Mouse (Mus musculus): Measurements from ENCODE around the gene Myo5c. TPM values are rescaled to one million over a fixed set of nuclear protein-coding genes. Genes with fewer than 3 reads are reported as not detected.

The Myo5c gene
- polyA plus RNA-seq, 1 experiment from 2014 or later, result 20.1 TPM

DNA sequence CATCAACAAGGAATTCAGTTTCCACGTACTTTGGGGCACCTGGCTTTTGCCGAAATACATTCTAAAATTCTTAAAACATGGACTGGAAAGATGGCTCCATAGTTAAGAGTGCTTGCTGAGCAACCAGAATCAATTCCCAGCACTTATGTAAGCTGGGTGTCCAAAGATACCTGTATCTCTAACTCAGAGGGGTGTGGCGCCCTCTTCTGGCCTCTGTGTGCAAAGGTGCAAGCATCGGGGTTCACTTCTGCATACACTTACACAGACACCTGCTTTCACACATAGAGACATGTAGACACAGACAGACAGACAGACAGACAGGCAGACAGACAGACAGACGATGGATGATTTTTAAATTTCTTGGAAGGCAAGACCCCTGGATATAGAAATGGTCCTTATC is 49.0 kb downstream of the Myo5c start:
- ATAC-seq (no peak), DNase-seq (ENCODE audit: low read depth, low spot score) (no peak)
- no peaks in the 10 kb centered on the region for H3K27me3 ChIP-seq
- no peak for TF ChIP-seq CTCF (IDR thresholded peaks at IDR 0.05)
- POLR2A ChIA-PET, result interaction anchor here (0.8 kb wide), 1 partner anchor 19 kb away, joined by 3 read pairs; no protein-coding TSS in a partner anchor
- in situ Hi-C loops (cut with MboI; ENCODE audit: low pct_unique_long_range_greater_than_20kb), result loop anchor here (10.0 kb wide), 4 partner anchors 154 to 376 kb away; no protein-coding TSS in a partner anchor
- CTCF ChIA-PET, result interaction anchor here (1.1 kb wide), 2 partner anchors 58 to 231 kb away, joined by 3 read pairs; no protein-coding TSS in a partner anchor

DNA sequence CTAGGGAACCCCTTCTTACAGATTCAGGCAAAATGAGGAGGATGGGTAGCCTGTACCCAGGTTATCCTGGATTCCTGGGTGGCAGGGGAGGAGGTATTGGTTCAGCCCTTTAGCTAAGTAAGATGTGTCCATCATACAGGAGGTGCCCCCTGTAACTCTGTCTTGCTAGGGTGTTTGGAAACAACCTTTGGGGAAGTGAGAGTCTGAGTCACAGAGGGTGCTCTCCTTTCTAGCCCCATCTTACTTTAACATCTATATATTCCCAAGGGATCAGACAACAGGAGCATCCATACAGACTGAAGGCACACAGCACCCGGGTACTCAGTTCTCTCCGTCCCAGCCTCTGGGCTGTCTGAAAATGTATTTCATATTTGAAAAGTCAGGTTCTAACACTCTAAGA is 50.4 kb downstream of the Myo5c start:
- in situ Hi-C loops (cut with MboI; ENCODE audit: low pct_unique_long_range_greater_than_20kb), result loop anchor here (10.0 kb wide), 4 partner anchors 153 to 377 kb away; no protein-coding TSS in a partner anchor
- POLR2A ChIA-PET, result no interaction called here
- DNase-seq (ENCODE audit: low read depth, low spot score) (no peak), ATAC-seq (no peak)
- TF ChIP-seq CTCF (IDR thresholded peaks at IDR 0.05), result no peak
- H3K27me3 ChIP-seq, result no peaks in the 10 kb centered on the region
- CTCF ChIA-PET, result interaction anchor here (1.1 to 2.8 kb wide), 9 partner anchors 12 to 378 kb away, joined by 3 to 39 read pairs (median 4); no protein-coding TSS in a partner anchor

- TF ChIP-seq CTCF (IDR thresholded peaks at IDR 0.05), result peak; percentile 90
- DNase-seq (ENCODE audit: low read depth, low spot score), result no peak
- in situ Hi-C loops (cut with MboI; ENCODE audit: low pct_unique_long_range_greater_than_20kb), result loop anchor here (10.0 kb wide), 4 partner anchors 152 to 378 kb away; no protein-coding TSS in a partner anchor
- ATAC-seq, result no peak
- POLR2A ChIA-PET, result no interaction called here
- CTCF ChIA-PET, result interaction anchor here (0.8 to 2.8 kb wide), 21 partner anchors 10 to 378 kb away, joined by 3 to 39 read pairs (median 3); partner anchors contain the start of gene Myo5c
- H3K27me3 ChIP-seq, result no peaks in the 10 kb centered on the region
Observed at GRCm38 (mm10) chr9:75282830-75283229, 51.0 kb downstream of the Myo5c start.

- H3K27me3 ChIP-seq, result no peaks in the 10 kb centered on the region
- no peak for DNase-seq (ENCODE audit: low read depth, low spot score)
- POLR2A ChIA-PET, result no interaction called here
- in situ Hi-C loops (cut with MboI; ENCODE audit: low pct_unique_long_range_greater_than_20kb), result loop anchor here (10.0 kb wide), 4 partner anchors 151 to 379 kb away; no protein-coding TSS in a partner anchor
- no peak for ATAC-seq
- TF ChIP-seq CTCF (IDR thresholded peaks at IDR 0.05), result no peak
- CTCF ChIA-PET, result interaction anchor here (0.8 to 2.8 kb wide), 19 partner anchors 11 to 379 kb away, joined by 3 to 39 read pairs (median 4); partner anchors contain the start of gene Myo5c
Observed at GRCm38 (mm10) chr9:75283636-75284035, 51.8 kb downstream of the Myo5c start.

DNA sequence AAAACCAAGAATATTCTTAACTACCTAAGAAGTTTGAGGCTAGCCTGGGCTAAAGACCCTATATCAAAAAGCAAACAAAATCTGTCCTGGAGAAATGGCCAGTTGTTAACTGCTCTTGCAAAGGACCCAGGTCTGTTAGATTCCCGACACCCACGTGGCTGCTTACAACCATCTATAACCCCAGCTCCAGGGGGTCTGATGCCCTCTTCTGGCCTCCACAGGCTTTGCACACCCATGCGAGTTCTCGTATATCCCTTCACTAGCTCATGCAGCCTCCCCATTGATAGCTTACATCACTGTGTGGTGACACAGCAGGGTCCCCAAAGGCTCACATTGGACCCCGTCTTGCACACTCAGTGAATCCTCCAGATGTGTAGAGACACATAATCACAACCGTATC is 53.5 kb downstream of the Myo5c start:
- DNase-seq (ENCODE audit: low read depth, low spot score) (no peak), ATAC-seq (no peak)
- ChIA-PET POLR2A (no interaction called here), CTCF (no interaction called here)
- no peak for TF ChIP-seq CTCF (IDR thresholded peaks at IDR 0.05)
- in situ Hi-C loops (cut with MboI; ENCODE audit: low pct_unique_long_range_greater_than_20kb), result loop anchor here (10.0 kb wide), 4 partner anchors 149 to 381 kb away; no protein-coding TSS in a partner anchor
- no peaks in the 10 kb centered on the region for H3K27me3 ChIP-seq

- DNase-seq (ENCODE audit: low read depth, low spot score) (no peak), ATAC-seq (no peak)
- ChIA-PET POLR2A (no interaction called here), CTCF (interaction anchor here (1.0 kb wide), 1 partner anchor 238 kb away, joined by 4 read pairs; no protein-coding TSS in a partner anchor)
- no peak for TF ChIP-seq CTCF (IDR thresholded peaks at IDR 0.05)
- in situ Hi-C loops (cut with MboI; ENCODE audit: low pct_unique_long_range_greater_than_20kb), result loop anchor here (10.0 kb wide), 4 partner anchors 147 to 383 kb away; no protein-coding TSS in a partner anchor
- H3K27me3 ChIP-seq, result no peaks in the 10 kb centered on the region
Observed at GRCm38 (mm10) chr9:75287636-75288035, 55.8 kb downstream of the Myo5c start.

DNA sequence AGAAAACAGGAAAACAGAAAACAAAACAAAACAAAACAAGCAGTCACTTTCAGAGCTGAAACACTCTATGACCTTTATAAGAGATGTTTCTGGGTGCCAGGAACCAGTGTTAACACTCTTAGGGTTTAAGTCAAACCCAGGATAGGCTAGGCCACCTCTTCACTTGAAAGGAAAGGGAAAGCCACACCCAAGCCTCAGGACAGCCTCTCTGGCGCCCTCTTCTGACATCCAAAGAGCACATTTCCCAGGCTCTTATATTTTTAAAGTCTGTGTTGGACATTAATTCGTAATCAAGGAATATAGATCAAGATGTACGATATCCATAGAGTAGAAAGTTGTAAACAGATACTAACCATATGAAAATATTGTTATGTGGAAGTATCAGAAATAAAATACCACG is 57.7 kb downstream of the Myo5c start:
- POLR2A ChIA-PET, result no interaction called here
- peak; percentile 65 for TF ChIP-seq CTCF (IDR thresholded peaks at IDR 0.05)
- in situ Hi-C loops (cut with MboI; ENCODE audit: low pct_unique_long_range_greater_than_20kb), result loop anchor here (10.0 kb wide), 4 partner anchors 145 to 385 kb away; no protein-coding TSS in a partner anchor
- CTCF ChIA-PET, result no interaction called here
- no peaks in the 10 kb centered on the region for H3K27me3 ChIP-seq
- no peak for ATAC-seq
- no peak for DNase-seq (ENCODE audit: low read depth, low spot score)

GRCm38 (mm10) chr9:75299342-75299741 is 67.5 kb downstream of the Myo5c start:
- POLR2A ChIA-PET, result no interaction called here
- H3K27me3 ChIP-seq, result no peaks in the 10 kb centered on the region
- TF ChIP-seq CTCF (IDR thresholded peaks at IDR 0.05), result peak; percentile 58
- in situ Hi-C loops (cut with MboI; ENCODE audit: low pct_unique_long_range_greater_than_20kb), result no loop called here
- CTCF ChIA-PET, result no interaction called here
- ATAC-seq (no peak), DNase-seq (ENCODE audit: low read depth, low spot score) (no peak)

GRCm38 (mm10) chr9:75303033-75303432 is 71.2 kb downstream of the Myo5c start:
- POLR2A ChIA-PET, result no interaction called here
- in situ Hi-C loops (cut with MboI; ENCODE audit: low pct_unique_long_range_greater_than_20kb), result no loop called here
- no peak for TF ChIP-seq CTCF (IDR thresholded peaks at IDR 0.05)
- CTCF ChIA-PET, result interaction anchor here (3.6 kb wide), 1 partner anchor 10 kb away, joined by 14 read pairs; no protein-coding TSS in a partner anchor
- H3K27me3 ChIP-seq, result no peaks in the 10 kb centered on the region
- no peak for ATAC-seq
- no peak for DNase-seq (ENCODE audit: low read depth, low spot score)

- ChIA-PET CTCF (interaction anchor here (3.6 kb wide), 1 partner anchor 9 kb away, joined by 14 read pairs; no protein-coding TSS in a partner anchor), POLR2A (no interaction called here)
- no peaks in the 10 kb centered on the region for H3K27me3 ChIP-seq
- TF ChIP-seq CTCF (IDR thresholded peaks at IDR 0.05), result no peak
- DNase-seq (ENCODE audit: low read depth, low spot score) (no peak), ATAC-seq (no peak)
- in situ Hi-C loops (cut with MboI; ENCODE audit: low pct_unique_long_range_greater_than_20kb), result no loop called here
Observed at GRCm38 (mm10) chr9:75303701-75304261, 72.0 kb downstream of the Myo5c start.

- ATAC-seq, result no peak
- no peak for TF ChIP-seq CTCF (IDR thresholded peaks at IDR 0.05)
- ChIA-PET CTCF (interaction anchor here (3.6 kb wide), 1 partner anchor 8 kb away, joined by 14 read pairs; no protein-coding TSS in a partner anchor), POLR2A (interaction anchor here (1.2 kb wide), 1 partner anchor 12 kb away, joined by 3 read pairs; no protein-coding TSS in a partner anchor)
- no peak for DNase-seq (ENCODE audit: low read depth, low spot score)
- in situ Hi-C loops (cut with MboI; ENCODE audit: low pct_unique_long_range_greater_than_20kb), result no loop called here
- no peaks in the 10 kb centered on the region for H3K27me3 ChIP-seq
Observed at GRCm38 (mm10) chr9:75304286-75304685, 72.5 kb downstream of the Myo5c start.

Data from Patski (cell line).